Mouse (Mus musculus): ENCODE results near the gene Plekho2. TPM values are rescaled to one million over a fixed set of nuclear protein-coding genes. Genes with fewer than 3 reads are reported as not detected.
A peak's percentile ranks its signal among the peaks of the same experiment; 100 is the strongest.

The Plekho2 gene
- polyA plus RNA-seq, 1 experiment from 2014 or later, result 11.3 TPM

GRCm38 (mm10) chr9:65508449-65508848 lies 71.4 kb downstream of the Plekho2 start:
- H3K4me3 ChIP-seq (ENCODE audit: low read length), result no peak overlapping the region
- H3K4me2 ChIP-seq (ENCODE audit: low read depth, low read length), result no peak overlapping the region
- H3K4me1 ChIP-seq (ENCODE audit: control insufficient read depth, insufficient read depth, low read length), result peaks cover 7% of the 10 kb centered on the region; the same call in 1 of the 2 replicates
- 35% methylated on average over 7 of the region's 7 CpGs for WGBS
- 0 out of 2 replicates have a peak overlapping the region, but pooled peaks have one; percentile 21 for H3K9ac ChIP-seq (ENCODE audit: low read depth, low read length)
- H3K36me3 ChIP-seq (ENCODE audit: control insufficient read depth, insufficient read depth, low read length), result no peaks in the 10 kb centered on the region
- H3K27ac ChIP-seq (ENCODE audit: low read length), result no peak overlapping the region
- no peaks in the 10 kb centered on the region for H3K27me3 ChIP-seq (replicated peaks; ENCODE audit: control insufficient read depth, insufficient read depth, low read length)
- H3K9me3 ChIP-seq (ENCODE audit: control insufficient read depth, low read length), result no peaks in the 10 kb centered on the region
- peak; percentile 58 for ATAC-seq

- H3K9me3 ChIP-seq (ENCODE audit: control insufficient read depth, low read length), result no peaks in the 10 kb centered on the region
- H3K4me1 ChIP-seq (ENCODE audit: control insufficient read depth, insufficient read depth, low read length), result no peaks in the 10 kb centered on the region
- H3K36me3 ChIP-seq (ENCODE audit: control insufficient read depth, insufficient read depth, low read length), result no peaks in the 10 kb centered on the region
- no peak for ATAC-seq
- no peak overlapping the region for H3K27ac ChIP-seq (ENCODE audit: low read length)
- no peak overlapping the region for H3K4me2 ChIP-seq (ENCODE audit: low read depth, low read length)
- no peak overlapping the region for H3K9ac ChIP-seq (ENCODE audit: low read depth, low read length)
- 71% methylated on average over 21 of the region's 21 CpGs for WGBS
- H3K4me3 ChIP-seq (ENCODE audit: low read length), result no peak overlapping the region
- no peaks in the 10 kb centered on the region for H3K27me3 ChIP-seq (replicated peaks; ENCODE audit: control insufficient read depth, insufficient read depth, low read length)
These were observed 76.9 kb downstream of the Plekho2 start for GRCm38 (mm10) chr9:65502721-65503505.

Other genes with a start within 250 kb of the Plekho2 start
- gene Pdcd7, start 233.9 kb downstream of the Plekho2 start, polyA plus RNA-seq (2015; fragmentation: Nextera tagmentation; extraction: Ambion mirVana), result 3.4 and 3.5 TPM in 2 replicates
- gene Ubap1l, start 219.0 kb downstream of the Plekho2 start, polyA plus RNA-seq (2015; fragmentation: Nextera tagmentation; extraction: Ambion mirVana), result 0.16 and 0.18 TPM in 2 replicates
- 2.5 and 3.4 TPM in 2 replicates for gene Kbtbd13, start 188.4 kb downstream of the Plekho2 start, polyA plus RNA-seq (2015; fragmentation: Nextera tagmentation; extraction: Ambion mirVana)
- gene Rasl12, start 181.5 kb downstream of the Plekho2 start, polyA plus RNA-seq (2015; fragmentation: Nextera tagmentation; extraction: Ambion mirVana), result 5.0 and 5.5 TPM in 2 replicates
- gene Slc51b, start 157.1 kb downstream of the Plekho2 start, polyA plus RNA-seq (2015; fragmentation: Nextera tagmentation; extraction: Ambion mirVana), result 16.4 and 26.4 TPM in 2 replicates
- 20.3 and 24.0 TPM in 2 replicates for gene Mtfmt, start 144.3 kb downstream of the Plekho2 start, polyA plus RNA-seq (2015; fragmentation: Nextera tagmentation; extraction: Ambion mirVana)
- gene Spg21, start 119.1 kb downstream of the Plekho2 start, polyA plus RNA-seq (2015; fragmentation: Nextera tagmentation; extraction: Ambion mirVana), result 95.1 and 107 TPM in 2 replicates
- gene Ankdd1a, start 59.8 kb downstream of the Plekho2 start, polyA plus RNA-seq (2015; fragmentation: Nextera tagmentation; extraction: Ambion mirVana), result not detected in 2 replicates
- gene Pif1, start 7.1 kb upstream of the Plekho2 start, polyA plus RNA-seq (2015; fragmentation: Nextera tagmentation; extraction: Ambion mirVana), result 7.6 and 9.0 TPM in 2 replicates
- 21.2 and 23.1 TPM in 2 replicates for gene Rbpms2, start 49.6 kb upstream of the Plekho2 start, polyA plus RNA-seq (2015; fragmentation: Nextera tagmentation; extraction: Ambion mirVana)
- gene Oaz2, start 88.0 kb upstream of the Plekho2 start, polyA plus RNA-seq (2015; fragmentation: Nextera tagmentation; extraction: Ambion mirVana), result 185 and 188 TPM in 2 replicates
- gene Zfp609, start 247.5 kb upstream of the Plekho2 start, polyA plus RNA-seq (2015; fragmentation: Nextera tagmentation; extraction: Ambion mirVana), result 3.8 and 4.2 TPM in 2 replicates

Data from intestine, embryonic 16.5 days (tissue).